In the genomic region with DNA sequence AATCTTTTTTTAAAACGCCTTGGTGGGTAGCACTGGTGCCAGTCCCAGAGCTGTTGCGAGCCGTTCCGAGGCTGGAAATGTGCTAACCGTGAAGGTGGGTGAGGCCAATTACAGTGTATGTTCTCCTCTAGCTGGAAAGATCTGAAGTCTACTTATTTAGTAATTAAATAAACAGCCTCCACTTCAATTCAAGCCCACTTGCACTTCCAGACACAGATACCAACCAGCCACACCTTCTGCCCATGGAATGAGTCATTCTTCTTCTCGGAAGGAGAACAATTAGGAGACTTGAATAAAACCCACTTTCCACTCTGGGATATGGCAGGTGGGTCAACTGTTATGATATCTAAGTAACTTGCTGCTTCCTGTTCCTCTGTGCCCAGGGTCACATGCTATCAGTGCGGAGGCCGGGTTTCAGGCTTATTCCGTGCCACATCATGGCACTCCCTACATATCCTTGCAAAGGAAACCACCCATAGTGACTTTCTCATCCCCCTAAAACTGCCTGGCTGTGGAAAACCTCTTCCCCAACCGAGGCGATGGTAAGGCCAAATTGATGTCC, we compare ENCODE assay signal across 14 mouse cellular contexts. TPM values are rescaled to one million over a fixed set of nuclear protein-coding genes. Genes with fewer than 3 reads are reported as not detected.
"Had no signal": no experiment of that assay in that cellular context is flagged by ENCODE, and none has a peak within 500 bp of the region (broad histone marks: within the 10 kb centered on the region; RNA-seq: fewer than 3 reads in every experiment).

No protein-coding gene starts in this region.

- H3K4me2 ChIP-seq: limb, embryonic 13.5 days; liver, embryonic 11.5 days; liver, embryonic 15.5 days; lung, embryonic 14.5 days; midbrain, embryonic 13.5 days had no signal

- H3K27ac ChIP-seq: kidney, postnatal 0 days; layer of hippocampus, adult 2 months; limb, embryonic 13.5 days; liver, embryonic 15.5 days; midbrain, embryonic 13.5 days had no signal

- H3K9me3 ChIP-seq: limb, embryonic 13.5 days; liver, embryonic 15.5 days; midbrain, embryonic 13.5 days had no signal

- H3K4me3 ChIP-seq: layer of hippocampus, adult 2 months; limb, embryonic 13.5 days; liver, embryonic 15.5 days; midbrain, embryonic 13.5 days had no signal

- H3K9ac ChIP-seq: limb, embryonic 13.5 days; liver, embryonic 15.5 days; lung, embryonic 14.5 days; midbrain, embryonic 13.5 days had no signal

- H3K27me3 ChIP-seq: limb, embryonic 13.5 days; liver, embryonic 15.5 days; midbrain, embryonic 13.5 days had no signal

- H3K4me1 ChIP-seq: liver, embryonic 15.5 days had no signal

- H3K36me3 ChIP-seq: limb, embryonic 13.5 days; liver, embryonic 15.5 days; midbrain, embryonic 13.5 days had no signal

- ATAC-seq: intestine, embryonic 16.5 days; midbrain, embryonic 13.5 days had no signal

- DNase-seq: kidney, adult 8-10 months; kidney, postnatal 4 days; lung, embryonic 14.5 days; lung, postnatal 14 days; right cerebral cortex, postnatal 14 days; thymus, postnatal 4 days had no signal

RNA-seq across cellular contexts. Expression of gene Kcng3, which starts 54.8 kb away (rescaled TPM):
- polyA plus RNA-seq: intestine, embryonic 16.5 days; limb, embryonic 13.5 days; liver, embryonic 15.5 days; lung, embryonic 14.5 days; midbrain, embryonic 13.5 days; neural tube, embryonic 14.5 days had no signal
